Mouse (Mus musculus) retina, adult 2 months (tissue): Measurements from ENCODE around the gene Cxcr2.
"Not testable (repeated sequence)": the region's sequence is repeated elsewhere in the genome, so short reads cannot be mapped to it uniquely, and the experiment has no call there.

Source experiments
- DNase-seq: peaks from one replicate; pipeline ENCODE4 v3.0.0-alpha.2; 2012; ENCODE audit warnings: low read depth, low spot score

Gene Cxcr2

GRCm38 (mm10) chr1:74139415-74139814, 14.4 kb upstream of the Cxcr2 start:
- DNase-seq: no peak

DNA sequence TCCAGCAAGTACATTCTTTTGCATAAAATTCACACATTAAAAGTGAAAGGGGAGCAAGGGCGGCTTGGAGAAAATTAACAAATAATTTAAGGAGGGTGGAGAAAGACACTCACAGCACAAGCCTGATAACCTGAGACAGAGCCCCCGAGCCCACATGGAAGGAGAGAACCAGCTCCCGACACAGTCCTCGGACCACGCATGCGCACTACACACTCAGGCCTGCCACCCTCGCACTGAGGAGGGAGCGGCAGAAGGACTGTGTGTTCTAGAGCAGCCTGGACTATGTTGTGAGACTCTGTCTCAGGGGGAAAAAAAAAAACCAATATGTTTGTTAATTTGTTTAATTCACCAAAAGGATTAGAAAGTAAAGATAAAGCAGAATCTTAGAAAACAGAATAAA, 12.0 kb upstream of the Cxcr2 start:
- DNase-seq: no peak

GRCm38 (mm10) chr1:74149106-74149885, 4.5 kb upstream of the Cxcr2 start:
- DNase-seq: no peak

DNA sequence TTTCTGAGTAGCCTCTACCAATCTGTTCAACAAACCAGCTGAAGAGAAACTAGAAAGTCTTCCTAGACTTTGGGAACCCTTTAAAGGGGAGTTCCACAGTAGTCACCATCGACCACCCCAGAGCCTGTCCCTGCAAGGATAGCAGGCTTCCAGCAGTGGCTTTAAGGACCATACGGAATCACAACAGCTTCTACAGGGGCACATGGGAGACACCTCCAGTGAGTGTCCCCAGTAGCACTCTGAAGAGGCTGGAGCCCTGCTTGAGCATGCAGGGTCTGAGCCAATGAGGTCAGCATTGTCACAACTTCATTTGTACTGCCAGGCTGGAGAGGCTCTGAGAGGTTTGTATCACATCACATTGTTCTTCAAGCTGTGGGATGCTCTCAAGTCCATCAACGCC, 3.7 kb upstream of the Cxcr2 start:
- DNase-seq: no peak

GRCm38 (mm10) chr1:74151091-74151490, 2.7 kb upstream of the Cxcr2 start:
- no peak for DNase-seq

DNA sequence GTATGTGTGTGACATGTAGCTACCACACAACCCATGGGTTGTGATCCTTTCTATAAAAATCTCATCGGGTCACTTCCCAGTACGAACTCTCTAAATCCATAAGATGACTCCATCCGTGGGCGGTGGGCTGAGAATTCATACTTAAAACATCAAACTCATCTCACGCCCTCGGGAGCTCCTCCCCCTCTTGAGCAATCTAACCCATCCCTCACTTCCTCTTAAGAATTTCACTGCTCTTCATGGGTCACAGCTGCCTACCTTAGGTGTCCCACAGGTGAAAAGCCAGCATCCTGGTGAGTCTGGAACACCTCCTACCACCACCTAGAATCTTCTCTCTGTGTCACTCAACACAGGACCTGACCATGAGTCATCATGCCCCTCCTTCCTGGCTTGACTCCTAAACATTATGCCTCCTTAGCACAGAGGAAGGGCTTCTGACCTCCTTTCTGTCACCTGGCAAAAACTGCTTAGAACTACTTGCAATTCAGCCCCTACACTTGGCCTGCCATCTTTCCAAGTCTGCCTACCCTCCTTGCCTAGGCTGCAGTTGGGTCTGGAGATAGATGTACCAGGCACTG, 1.7 kb downstream of the Cxcr2 start:
- DNase-seq: no peak

GRCm38 (mm10) chr1:74156381-74156910, 2.7 kb downstream of the Cxcr2 start:
- DNase-seq: no peak

DNA sequence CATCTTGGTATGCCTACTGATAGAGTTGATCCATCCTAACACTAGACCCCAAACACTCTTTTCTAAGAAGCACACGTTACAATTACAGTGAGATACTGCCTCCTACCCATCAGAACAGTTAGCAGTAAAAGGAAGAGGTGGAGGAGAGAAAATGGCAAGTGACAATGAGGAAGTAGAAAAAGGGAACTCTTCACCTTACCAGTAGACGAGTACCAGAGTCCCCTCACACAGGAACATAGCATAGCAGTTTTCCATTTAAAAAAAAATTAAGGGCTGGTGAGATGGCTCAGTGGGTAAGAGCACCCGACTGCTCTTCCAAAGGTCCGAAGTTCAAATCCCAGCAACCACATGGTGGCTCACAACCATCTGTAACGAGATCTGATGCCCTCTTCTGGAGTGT, 5.8 kb downstream of the Cxcr2 start:
- not testable (repeated sequence) for DNase-seq

DNA sequence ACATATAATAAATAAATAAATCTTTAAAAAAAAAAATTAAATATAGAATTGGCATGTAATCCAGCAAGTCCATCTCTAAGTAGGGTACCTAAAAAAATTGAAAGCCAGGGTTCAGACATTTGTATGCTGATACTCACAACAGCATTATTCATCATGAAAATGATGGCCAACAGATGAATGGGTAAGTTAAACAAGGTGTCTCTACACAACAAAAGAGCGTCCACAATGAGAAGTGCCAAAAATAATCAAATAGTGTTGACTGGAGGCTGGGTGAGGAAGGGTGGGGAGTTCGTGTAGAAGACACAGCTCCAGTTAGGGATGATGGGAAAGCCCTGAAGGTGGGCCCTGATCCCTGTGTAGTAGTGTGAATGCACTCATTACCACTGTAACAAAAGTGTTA, 6.2 kb downstream of the Cxcr2 start:
- no peak for DNase-seq

- no peak for DNase-seq
These were observed 13.3 kb downstream of the Cxcr2 start for GRCm38 (mm10) chr1:74167136-74167535.

DNA sequence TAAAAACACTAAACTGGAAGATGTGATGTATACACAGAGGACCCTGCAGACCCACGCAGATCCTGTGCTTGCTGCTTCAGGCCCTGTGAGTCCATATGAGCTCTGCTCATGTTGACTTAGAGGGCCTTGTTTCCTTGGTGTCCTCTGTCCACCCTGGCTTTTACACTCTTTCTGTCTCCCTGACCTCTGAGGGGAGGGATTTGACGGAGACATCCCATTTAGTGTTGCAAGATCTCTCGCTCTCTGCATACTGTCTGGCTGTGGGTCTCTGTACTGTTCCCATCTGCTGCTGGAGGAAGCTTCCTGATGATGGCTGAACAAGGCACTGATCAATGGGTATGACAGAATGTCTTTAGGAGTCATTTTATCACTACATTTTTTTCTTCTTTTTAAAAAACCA, 15.9 kb downstream of the Cxcr2 start:
- DNase-seq: no peak

GRCm38 (mm10) chr1:74172722-74173121, 18.9 kb downstream of the Cxcr2 start:
- no peak for DNase-seq

DNA sequence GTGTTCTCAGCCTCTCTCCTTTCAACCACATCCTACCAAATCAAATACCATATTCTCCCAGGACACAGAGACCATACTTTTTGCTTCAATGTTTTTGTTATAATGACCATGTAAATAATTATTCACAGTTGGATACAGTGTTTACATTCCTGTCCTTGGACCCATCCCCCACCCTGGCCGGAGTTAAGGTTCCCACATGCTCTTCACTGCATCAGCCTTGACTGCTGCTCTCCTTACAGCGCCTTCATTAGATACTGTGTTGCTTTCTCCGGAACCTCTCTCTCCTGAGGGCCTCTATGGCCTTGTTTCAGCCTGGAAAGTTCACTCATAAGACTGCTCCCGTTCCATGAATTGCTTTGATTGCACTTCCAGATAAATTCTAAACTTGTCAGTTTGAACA, 21.9 kb downstream of the Cxcr2 start:
- no peak for DNase-seq

DNA sequence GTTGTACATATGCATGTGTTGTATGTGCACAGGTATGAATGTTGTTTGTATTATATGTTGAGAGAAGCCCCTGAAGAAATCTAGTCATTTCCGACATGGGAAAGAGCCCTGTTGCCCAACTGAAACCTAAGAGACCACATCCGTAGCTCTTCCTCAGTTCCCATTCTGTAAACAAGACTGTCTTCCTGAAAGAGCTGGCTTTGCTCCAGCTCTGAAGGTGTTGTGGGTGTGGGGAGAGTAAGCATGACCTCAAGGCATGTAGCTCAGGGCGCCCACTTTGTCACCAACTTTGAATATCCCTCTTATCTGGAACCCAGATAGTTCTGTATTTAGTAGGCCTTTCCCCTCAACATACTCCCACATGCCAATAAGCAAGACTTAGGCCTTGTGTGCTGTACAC, 24.8 kb downstream of the Cxcr2 start:
- no peak for DNase-seq

DNA sequence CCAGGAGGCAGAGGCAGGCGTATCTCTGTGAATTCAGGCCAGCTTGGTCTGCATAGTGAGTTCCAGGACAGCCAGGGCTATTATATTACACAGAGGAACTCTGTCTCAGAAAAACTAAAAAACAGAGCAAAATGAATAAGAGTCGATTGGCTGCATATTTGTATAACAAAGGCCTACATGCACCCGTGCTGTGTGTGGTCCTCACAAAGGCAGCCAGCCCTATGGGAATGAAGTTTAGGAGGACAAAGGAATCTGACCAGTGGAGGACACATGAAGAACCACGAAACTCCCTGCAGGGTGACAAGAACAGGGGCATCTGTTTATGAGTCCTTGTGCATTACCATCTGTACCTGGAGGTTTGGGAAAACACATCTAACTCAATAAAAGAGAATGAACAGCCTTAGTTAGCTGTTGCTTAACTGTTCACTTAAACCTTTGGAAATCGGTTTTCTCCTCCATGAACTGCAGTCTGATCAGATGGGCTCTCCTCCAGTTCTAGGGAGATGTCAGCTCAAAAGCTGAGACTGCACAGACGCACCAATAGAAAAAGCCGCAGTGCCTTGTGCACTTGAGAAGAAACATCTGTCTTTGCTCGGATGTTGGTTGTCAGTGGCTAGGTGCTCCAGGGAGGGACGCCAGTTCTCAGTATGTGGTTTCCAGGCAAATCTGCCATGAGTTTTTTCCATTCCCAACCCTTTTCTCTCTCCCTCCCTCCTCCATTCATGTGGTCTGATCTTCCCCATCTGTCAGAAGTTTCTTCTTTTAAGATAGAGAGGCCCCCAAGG, 26.0 kb downstream of the Cxcr2 start:
- DNase-seq: no peak

DNA sequence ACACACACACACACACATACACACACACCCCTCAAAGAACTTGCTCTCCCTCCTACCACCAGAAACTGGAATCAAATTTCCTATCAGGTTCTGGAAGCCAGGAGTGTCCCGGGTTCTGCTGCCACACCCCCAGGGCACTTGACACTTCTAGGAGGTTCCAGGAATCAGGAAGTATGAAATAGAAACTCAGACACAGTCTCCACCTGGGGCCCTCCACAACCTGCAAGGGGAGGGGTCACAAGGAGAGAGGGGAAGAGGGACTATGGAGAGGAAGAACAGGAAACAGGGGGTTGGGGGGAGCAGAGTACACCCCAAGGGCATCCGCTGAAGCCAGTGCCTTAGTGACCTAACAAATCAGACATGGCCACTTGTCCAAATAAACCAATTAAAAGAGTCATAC, 27.7 kb downstream of the Cxcr2 start:
- DNase-seq: no peak

DNA sequence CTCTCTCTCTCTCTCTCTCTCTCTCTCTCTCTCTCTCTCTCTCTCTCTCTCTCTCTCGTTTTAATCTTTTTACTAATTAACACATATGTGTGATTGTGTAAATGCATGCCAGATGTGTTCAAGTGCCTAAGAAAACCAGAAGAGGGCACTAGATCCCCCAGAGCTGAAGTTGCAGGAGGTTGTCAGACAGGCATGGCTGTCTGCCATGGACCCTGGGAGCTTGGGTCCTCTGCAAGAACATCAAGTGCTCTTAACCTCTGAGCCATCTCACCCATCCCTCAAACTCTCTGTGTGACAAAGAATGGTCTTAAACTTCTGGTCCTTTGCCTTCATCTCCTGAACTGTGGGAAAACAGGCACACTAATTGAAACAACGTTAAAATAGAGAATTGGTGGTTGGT, 29.2 kb downstream of the Cxcr2 start:
- no peak for DNase-seq

GRCm38 (mm10) chr1:74190471-74190870, 36.7 kb downstream of the Cxcr2 start:
- DNase-seq: no peak

DNA sequence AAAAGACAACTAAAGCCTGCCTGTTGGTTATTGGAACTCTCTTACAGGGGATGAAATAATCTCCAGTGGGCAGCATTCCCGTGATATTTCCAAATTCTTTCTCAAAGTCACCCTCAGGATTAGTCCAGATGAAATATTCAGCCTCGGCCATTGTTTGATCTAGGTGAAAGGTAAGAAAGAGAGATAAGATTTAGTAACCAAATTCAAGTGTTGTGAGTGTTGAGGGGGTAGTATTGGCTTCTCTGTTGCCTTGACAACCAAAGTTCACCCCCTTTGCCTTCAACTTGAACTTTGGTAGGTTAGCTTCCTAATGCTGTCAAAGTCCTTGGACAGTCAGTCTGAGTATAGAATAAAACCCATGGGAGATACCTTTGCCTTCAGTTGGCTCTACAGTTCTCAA, 38.9 kb downstream of the Cxcr2 start:
- DNase-seq: no peak

DNA sequence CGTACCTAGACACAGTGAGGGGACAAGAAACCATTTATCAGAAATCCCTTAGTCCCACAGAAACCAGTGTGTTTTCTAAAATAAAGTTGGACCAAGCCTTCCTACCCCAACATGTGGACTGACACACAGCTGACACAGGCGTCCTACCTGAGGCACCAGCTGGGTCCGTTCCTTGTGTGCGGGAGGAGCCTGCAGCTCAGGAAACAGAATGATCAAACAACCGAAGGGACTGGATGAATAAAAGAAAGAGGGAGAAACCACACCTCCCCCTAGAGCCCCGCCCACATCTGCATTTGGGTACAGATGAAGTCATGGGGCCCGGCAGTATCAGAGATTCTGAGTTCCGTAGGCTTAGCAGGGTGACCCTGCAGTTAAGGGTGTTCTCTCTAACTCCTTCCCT, 40.7 kb downstream of the Cxcr2 start, which contains the start of gene Cxcr1:
Cxcr1 (minus strand) TSS at position 187 of the 400 bp plus-strand sequence.
- no peak for DNase-seq

- DNase-seq: no peak
These were observed 42.2 kb downstream of the Cxcr2 start for GRCm38 (mm10) chr1:74195961-74196360.

DNA sequence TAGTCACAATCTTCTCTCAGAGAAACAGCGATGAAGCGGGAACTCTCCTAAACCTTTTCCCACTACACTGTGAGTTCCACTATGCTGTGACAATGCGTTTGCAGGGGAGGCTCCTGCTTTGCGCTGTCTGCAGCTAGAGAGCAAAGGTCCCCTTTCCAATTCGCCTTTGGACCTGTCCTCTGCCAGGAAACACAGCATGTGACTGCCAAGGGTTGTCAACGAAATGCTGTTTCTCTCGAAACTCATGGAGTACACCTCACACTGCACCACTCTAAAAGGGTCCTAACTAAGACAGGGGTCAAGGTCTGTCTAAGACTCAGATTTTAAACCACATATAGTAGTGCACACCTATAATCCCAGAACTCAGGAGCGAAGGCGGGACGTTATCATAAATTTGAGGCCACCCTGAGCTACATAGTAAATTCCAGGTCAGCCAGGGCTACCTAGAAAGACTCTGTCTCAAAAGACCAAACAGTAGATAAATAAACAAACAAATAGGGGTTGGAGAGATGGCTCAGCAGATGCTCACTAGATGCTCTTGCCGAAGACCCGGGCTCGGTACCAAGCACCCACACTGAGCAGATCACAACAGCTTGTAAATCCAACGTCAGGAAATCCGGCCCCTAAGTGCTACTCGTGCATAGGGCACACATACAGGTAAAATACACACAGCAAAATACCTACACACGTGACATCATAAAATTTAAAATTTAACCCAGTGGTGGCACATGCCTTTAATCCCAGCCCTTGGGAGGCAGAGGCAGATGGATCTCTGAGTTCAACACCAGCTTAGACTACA, 43.0 kb downstream of the Cxcr2 start:
- no peak for DNase-seq
